In genomic region chr1:21291394-21291793, GRCm38 (mm10) we compare ENCODE assay signal across 23 mouse cellular contexts. TPM values are rescaled to one million over a fixed set of nuclear protein-coding genes. Genes with fewer than 3 reads are reported as not detected.
"Had no signal": no experiment of that assay in that cellular context is flagged by ENCODE, and none has a peak within 500 bp of the region (broad histone marks: within the 10 kb centered on the region; RNA-seq: fewer than 3 reads in every experiment).

No protein-coding gene starts in this region.

- H3K4me1 ChIP-seq: megakaryocyte, embryonic 14.5 days; midbrain, embryonic 13.5 days; midbrain, embryonic 15.5 days; neural tube, embryonic 12.5 days had no signal

- H3K9ac ChIP-seq: lung, embryonic 14.5 days; midbrain, embryonic 13.5 days; midbrain, embryonic 15.5 days; neural tube, embryonic 12.5 days had no signal

- DNase-seq: lung, adult 18-20 months; lung, embryonic 14.5 days; lung, postnatal 14 days; lung, postnatal 36 days; right cerebral cortex, postnatal 25 days; right cerebral cortex, postnatal 4 days; spleen, adult 18-20 months; thymus, adult 18-20 months; thymus, postnatal 14 days; thymus, postnatal 36 days had no signal

- H3K36me3 ChIP-seq: midbrain, embryonic 13.5 days; midbrain, embryonic 15.5 days; neural tube, embryonic 12.5 days had no signal

- H3K27ac ChIP-seq: macrophage; midbrain, embryonic 13.5 days; midbrain, embryonic 15.5 days; neural tube, embryonic 12.5 days had no signal

- H3K9me3 ChIP-seq: megakaryocyte, embryonic 14.5 days; midbrain, embryonic 13.5 days; midbrain, embryonic 15.5 days; neural tube, embryonic 12.5 days had no signal

- H3K27me3 ChIP-seq: megakaryocyte, embryonic 14.5 days; midbrain, embryonic 13.5 days; midbrain, embryonic 15.5 days; neural tube, embryonic 12.5 days had no signal

- ATAC-seq: midbrain, embryonic 13.5 days; midbrain, embryonic 15.5 days had no signal

- H3K4me3 ChIP-seq: megakaryocyte, embryonic 14.5 days; midbrain, embryonic 13.5 days; midbrain, embryonic 15.5 days; neural tube, embryonic 12.5 days had no signal

- H3K4me2 ChIP-seq: lung, embryonic 14.5 days; midbrain, embryonic 11.5 days; midbrain, embryonic 13.5 days; midbrain, embryonic 15.5 days; neural tube, embryonic 12.5 days had no signal

RNA-seq across cellular contexts. Expression of gene Khdc1a, which starts 58.0 kb away (rescaled TPM):
- polyA plus RNA-seq: liver, embryonic 16.5 days; lung, embryonic 14.5 days; lung, embryonic 16.5 days; macrophage; midbrain, embryonic 11.5 days; midbrain, embryonic 13.5 days; midbrain, embryonic 15.5 days; midbrain, postnatal 0 days; neural tube, embryonic 12.5 days; neural tube, embryonic 14.5 days; small intestine, adult 2 months; stomach, embryonic 14.5 days; stomach, embryonic 16.5 days had no signal
